Mouse (Mus musculus): ENCODE measurements around the gene Zfp81. TPM values are rescaled to one million over a fixed set of nuclear protein-coding genes. Genes with fewer than 3 reads are reported as not detected.

The Zfp81 gene
- polyA plus RNA-seq, 1 experiment from 2014 or later, result 13.1 TPM

Other genes starting within 250 kb of the Zfp81 start
- 0.06 TPM in 1 of 2 replicates, not detected in the other for gene Morc2b, start 219.2 kb downstream of the Zfp81 start, polyA plus RNA-seq (2014; fragmentation: Nextera tagmentation; extraction: Ambion mirVana)
- not detected in 2 replicates for gene Olfr55, start 190.4 kb downstream of the Zfp81 start, polyA plus RNA-seq (2014; fragmentation: Nextera tagmentation; extraction: Ambion mirVana)
- gene Olfr239, start 167.6 kb downstream of the Zfp81 start, polyA plus RNA-seq (2014; fragmentation: Nextera tagmentation; extraction: Ambion mirVana), result 0.09 TPM in 1 of 2 replicates, not detected in the other
- gene Olfr1564, start 137.2 kb downstream of the Zfp81 start, polyA plus RNA-seq (2014; fragmentation: Nextera tagmentation; extraction: Ambion mirVana), result not detected in 2 replicates
- 15.9 and 18.4 TPM in 2 replicates for gene Zfp955a, start 103.7 kb downstream of the Zfp81 start, polyA plus RNA-seq (2014; fragmentation: Nextera tagmentation; extraction: Ambion mirVana)
- 0.03 TPM in 1 of 2 replicates, not detected in the other for gene Olfr63, start 94.2 kb downstream of the Zfp81 start, polyA plus RNA-seq (2014; fragmentation: Nextera tagmentation; extraction: Ambion mirVana)
- gene Zfp955b, start 69.3 kb downstream of the Zfp81 start, polyA plus RNA-seq (2014; fragmentation: Nextera tagmentation; extraction: Ambion mirVana), result 9.9 and 11.5 TPM in 2 replicates
- gene Zfp101, start 35.8 kb upstream of the Zfp81 start, polyA plus RNA-seq (2014; fragmentation: Nextera tagmentation; extraction: Ambion mirVana), result 15.1 and 17.1 TPM in 2 replicates
- gene Actl9, start 74.0 kb upstream of the Zfp81 start, polyA plus RNA-seq (2014; fragmentation: Nextera tagmentation; extraction: Ambion mirVana), result not detected in 2 replicates
- 64.3 and 77.0 TPM in 2 replicates for gene Adamts10, start 165.3 kb upstream of the Zfp81 start, polyA plus RNA-seq (2014; fragmentation: Nextera tagmentation; extraction: Ambion mirVana)
- 4.1 and 5.8 TPM in 2 replicates for gene Myo1f, start 196.8 kb upstream of the Zfp81 start, polyA plus RNA-seq (2014; fragmentation: Nextera tagmentation; extraction: Ambion mirVana)

Data from embryonic facial prominence, embryonic 14.5 days (tissue).